Mouse (Mus musculus) liver, adult 2 months (tissue): Measurements from ENCODE around the gene Mgme1. TPM values are rescaled to one million over a fixed set of nuclear protein-coding genes. Genes with fewer than 3 reads are reported as not detected.

Experiments used
- DNase-seq: peaks from one replicate; pipeline ENCODE4 v3.0.0-alpha.2; 2011; ENCODE audit warnings: low read depth, low spot score; ENCODE audit errors: extremely low read depth
- H3K27ac ChIP-seq: fragments of 200-500 bp; replicated peaks from 2 replicates; pipeline ENCODE4 v1.5.1; 2012; ENCODE audit warnings: low read depth, mild to moderate bottlenecking, control low read depth, inconsistent platforms, low read length; ENCODE audit not compliant: insufficient read depth
- H3K27me3 ChIP-seq: fragments of 200-500 bp; 2 replicates; pipeline ENCODE4 v1.6.1; 2012; ENCODE audit warnings: mild to moderate bottlenecking, moderate library complexity, low read length, inconsistent platforms; ENCODE audit not compliant: control insufficient read depth, insufficient read depth
- H3K36me3 ChIP-seq: fragments of 200-500 bp; 2 replicates; pipeline ENCODE4 v1.6.1; 2012; ENCODE audit warnings: low read length, inconsistent platforms; ENCODE audit not compliant: control insufficient read depth, insufficient read depth
- H3K4me1 ChIP-seq: fragments of 200-500 bp; 2 replicates; pipeline ENCODE4 v1.6.1; 2011; ENCODE audit warnings: low read length; ENCODE audit not compliant: control insufficient read depth, insufficient read depth
- H3K4me3 ChIP-seq: fragments of 200-500 bp; 2 replicates; pipeline ENCODE4 v1.5.1; 2011; ENCODE audit warnings: low read depth, mild to moderate bottlenecking, control low read depth, low read length, moderate library complexity; ENCODE audit not compliant: insufficient read depth
- H3K79me2 ChIP-seq: fragments of 200-500 bp; 2 replicates; pipeline ENCODE4 v1.6.1; 2012; ENCODE audit warnings: inconsistent platforms, mild to moderate bottlenecking, low read length, moderate library complexity; ENCODE audit not compliant: control insufficient read depth, insufficient read depth
- H3K9ac ChIP-seq: fragments of 200-500 bp; 2 replicates; pipeline ENCODE4 v1.6.1; 2012; ENCODE audit warnings: low read depth, mild to moderate bottlenecking, control low read depth, inconsistent platforms, low read length
- CTCF ChIP-seq: fragments of 200-500 bp; IDR thresholded peaks from 2 replicates; pipeline ENCODE4 v1.5.1; 2011; ENCODE audit warnings: low read depth, low read length, control low read depth
- POLR2A ChIP-seq: fragments of 200-500 bp; IDR thresholded peaks from 2 replicates; pipeline ENCODE4 v1.6.1; 2011; ENCODE audit warnings: low read length, control low read depth; ENCODE audit not compliant: insufficient read depth; ENCODE audit errors: extremely low read depth
- WGBS: fragments of 180-500 bp; shearing (Covaris S2); methylation state at CpG from one replicate; pipeline ENCODE4 v1.1.7; 2018; 5-methylcytosine and 5-hydroxymethylcytosine counted together
- polyA plus RNA-seq: library from polyadenylated mRNA; depleted of rRNA; stranded (reverse); fragments of >200 nt; gene quantifications from 2 replicates; pipeline ENCODE4 v1.2.3, GENCODE M21; 2012
- total RNA-seq: library from RNA; depleted of rRNA; stranded (reverse); fragments of >200 nt; gene quantifications from 2 replicates; pipeline ENCODE4 v1.2.3, GENCODE M21; 2014

Gene Mgme1
- total and polyA plus RNA-seq, 2 experiments, result 3.0 to 7.2 TPM

DNA sequence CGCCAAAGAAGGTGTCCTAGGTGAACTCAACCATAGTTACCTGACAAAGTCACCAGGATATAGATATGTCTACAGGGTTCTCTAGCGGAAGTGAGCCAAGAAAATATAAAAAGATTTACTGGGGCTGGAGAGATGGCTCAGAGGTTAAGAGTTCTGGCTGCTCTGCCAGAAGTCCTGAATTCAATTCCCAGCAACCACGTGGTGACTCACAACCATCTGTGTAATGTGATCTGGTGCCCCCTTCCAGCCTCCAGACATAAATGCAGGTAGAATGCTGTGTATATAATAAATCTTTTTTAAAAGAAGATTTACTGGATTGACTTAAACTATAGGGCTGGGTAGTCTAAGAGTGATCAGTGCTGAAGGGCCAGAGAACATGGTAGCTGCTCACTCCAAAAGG, 11.0 kb downstream of the Mgme1 start:
- Histone ChIP-seq H3K4me3 (no peak overlapping the region), H3K4me1 (no peaks in the 10 kb centered on the region), H3K27me3 (no peaks in the 10 kb centered on the region), H3K79me2 (no peaks in the 10 kb centered on the region), H3K9ac (no peak overlapping the region), H3K27ac (no peak overlapping the region), H3K36me3 (0 out of 2 replicates have a peak, but pooled peaks cover 2% of the 10 kb centered on the region)
- DNase-seq, result no peak
- 84% methylated on average over 3 of the region's 3 CpGs for WGBS
- TF ChIP-seq POLR2A (no peak), CTCF (no peak)

DNA sequence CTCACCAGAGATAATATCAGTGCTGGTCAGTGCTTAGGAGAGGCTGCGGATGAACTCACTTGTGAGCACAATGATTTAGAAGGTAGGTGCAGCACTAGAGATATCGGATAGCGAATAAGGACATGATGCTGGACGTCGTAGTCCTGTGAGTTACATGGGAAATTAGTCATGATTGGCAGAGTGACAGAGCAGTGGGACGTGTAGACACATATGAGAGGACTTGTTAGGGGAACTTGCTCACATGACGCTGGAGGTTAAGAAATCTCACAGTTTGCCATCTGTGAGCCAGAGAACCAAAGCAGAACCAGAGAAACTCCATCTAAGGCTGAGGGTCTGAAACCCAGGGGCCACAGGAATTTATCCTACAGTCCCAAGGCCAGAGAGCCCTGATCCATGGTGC, 19.9 kb downstream of the Mgme1 start:
- Histone ChIP-seq H3K4me1 (no peaks in the 10 kb centered on the region), H3K27ac (no peak overlapping the region), H3K9ac (no peak overlapping the region), H3K4me3 (no peak overlapping the region), H3K27me3 (no peaks in the 10 kb centered on the region), H3K79me2 (no peaks in the 10 kb centered on the region), H3K36me3 (no peaks in the 10 kb centered on the region)
- TF ChIP-seq POLR2A (no peak), CTCF (no peak)
- 89% methylated on average over 7 of the region's 7 CpGs for WGBS
- DNase-seq, result peak; percentile 34

DNA sequence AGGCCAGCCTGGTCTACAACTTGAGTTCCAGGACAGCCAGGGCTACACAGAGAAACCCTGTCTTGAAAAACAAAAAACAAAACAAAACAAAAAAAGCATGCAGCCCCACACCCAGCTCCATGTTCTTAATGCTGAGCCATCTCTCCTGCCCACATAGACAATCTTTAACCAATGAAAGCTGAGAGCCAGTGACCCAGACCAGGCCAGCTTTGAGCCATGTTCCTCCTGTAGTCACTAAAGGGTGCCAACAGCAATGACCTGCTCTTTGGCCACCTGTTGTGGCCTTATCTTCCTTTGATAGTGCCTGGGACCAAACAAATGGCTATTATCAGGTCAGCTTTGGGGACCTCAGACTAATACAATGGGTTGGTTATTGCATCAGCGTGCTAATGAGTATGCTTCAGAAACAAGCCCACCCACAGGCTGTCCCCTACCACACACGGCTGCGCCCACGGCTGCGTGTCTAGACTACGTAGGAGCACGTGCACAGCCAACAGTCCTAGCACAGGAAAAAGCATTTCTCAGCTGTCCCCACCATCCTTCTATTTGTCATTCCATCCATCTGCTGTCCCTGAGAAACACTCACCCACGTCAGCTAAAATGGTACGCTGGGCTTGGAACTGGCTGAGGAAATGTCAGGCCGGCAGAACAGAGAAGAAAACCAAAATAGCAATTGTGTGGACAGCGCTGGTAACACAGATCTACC, 21.3 kb downstream of the Mgme1 start:
- peak; percentile 30 for DNase-seq

DNA sequence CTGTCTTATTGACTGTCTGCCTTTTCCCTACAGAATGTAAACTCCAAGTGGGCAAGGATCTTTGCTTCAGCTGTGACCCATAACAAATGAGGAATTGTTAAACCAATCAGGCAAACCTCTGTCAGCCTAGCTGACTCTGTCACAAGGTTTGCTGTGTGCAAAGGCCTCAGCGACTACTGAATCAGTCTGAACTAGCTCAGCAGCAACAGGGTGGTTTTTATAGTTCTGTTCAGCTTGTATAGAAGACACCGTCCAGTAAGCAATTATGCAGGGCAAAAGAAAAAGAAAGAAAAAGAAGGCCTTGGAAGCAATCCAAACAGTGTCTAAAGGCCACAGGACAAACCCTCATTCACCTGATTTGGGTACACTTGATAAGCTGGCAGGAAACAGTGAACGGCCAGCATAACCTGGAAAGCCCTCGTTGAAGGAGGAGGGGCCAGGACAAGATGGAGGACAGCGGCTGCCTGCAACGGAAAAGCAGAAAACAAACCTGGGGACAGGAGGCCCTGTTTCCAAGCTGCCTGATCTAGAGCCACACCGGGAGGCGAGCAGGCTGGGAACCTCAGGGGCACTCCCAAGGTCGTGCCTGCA, 24.8 kb downstream of the Mgme1 start:
- Histone ChIP-seq H3K27me3 (no peaks in the 10 kb centered on the region), H3K27ac (no peak overlapping the region), H3K9ac (no peak overlapping the region), H3K79me2 (no peaks in the 10 kb centered on the region), H3K4me3 (peak overlapping the region; percentile 39; the same call in 1 of the 2 replicates), H3K36me3 (no peaks in the 10 kb centered on the region), H3K4me1 (peaks cover 3% of the 10 kb centered on the region; the same call in 1 of the 2 replicates)
- DNase-seq, result peak; percentile 75
- TF ChIP-seq CTCF, result no peak
- no peak for TF ChIP-seq POLR2A
- WGBS, result 29% methylated on average over 9 of the region's 9 CpGs

More for the DNA sequence above, 21.3 kb downstream of the Mgme1 start:
- 90% methylated on average over 11 of the region's 11 CpGs for WGBS
- TF ChIP-seq CTCF, result no peak
- no peak for TF ChIP-seq POLR2A
- Histone ChIP-seq H3K27me3 (no peaks in the 10 kb centered on the region), H3K79me2 (no peaks in the 10 kb centered on the region), H3K27ac (no peak overlapping the region), H3K9ac (no peak overlapping the region), H3K4me3 (no peak overlapping the region), H3K36me3 (no peaks in the 10 kb centered on the region), H3K4me1 (peaks cover 3% of the 10 kb centered on the region; the same call in 1 of the 2 replicates)

DNA sequence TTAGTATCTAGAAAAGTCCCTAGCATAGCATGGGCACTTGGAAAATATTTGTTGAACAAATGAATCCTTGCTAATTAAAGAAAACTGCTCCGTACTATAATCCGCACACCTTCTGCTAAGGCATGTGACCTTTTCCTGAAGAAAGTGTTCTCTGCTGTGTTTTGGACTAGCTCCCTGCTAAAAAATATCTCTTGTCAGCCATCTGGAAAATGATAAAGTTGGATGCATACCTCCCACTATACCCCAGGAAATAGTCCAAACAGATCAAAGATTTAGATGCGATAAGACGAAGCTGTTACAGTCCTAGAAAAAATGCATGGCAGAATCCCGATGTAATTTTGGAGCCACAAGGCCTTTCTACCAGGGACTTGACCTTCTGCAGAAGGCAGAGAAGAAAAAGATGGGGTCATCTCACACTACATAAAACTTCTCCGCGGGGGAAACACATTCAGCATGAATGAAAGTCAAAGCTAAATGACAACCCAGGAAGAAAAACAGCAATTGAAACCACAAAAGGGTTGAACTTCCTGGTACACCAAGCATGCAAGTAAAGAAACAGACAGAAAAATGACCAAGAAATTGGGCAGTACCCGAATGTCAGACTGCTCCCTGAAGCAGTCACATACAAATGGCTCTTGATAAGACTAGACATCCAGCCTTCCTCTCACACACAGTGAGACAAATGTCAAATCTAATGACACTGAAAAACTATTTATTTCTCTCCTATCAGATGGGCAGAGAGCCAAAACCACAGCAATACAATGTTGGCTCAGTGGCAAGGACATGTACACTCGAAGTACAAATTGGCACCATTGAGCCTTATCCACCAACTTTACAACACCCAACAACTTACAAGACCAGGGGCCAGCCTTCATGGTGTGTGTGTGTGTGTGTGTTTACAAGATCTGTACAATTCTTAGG, 29.5 kb downstream of the Mgme1 start:
- Histone ChIP-seq H3K79me2 (no peaks in the 10 kb centered on the region), H3K4me3 (no peak overlapping the region), H3K27ac (no peak overlapping the region), H3K36me3 (no peaks in the 10 kb centered on the region), H3K9ac (no peak overlapping the region), H3K27me3 (no peaks in the 10 kb centered on the region), H3K4me1 (peaks cover 3% of the 10 kb centered on the region; the same call in 1 of the 2 replicates)
- TF ChIP-seq CTCF (no peak), POLR2A (no peak)
- 67% methylated on average over 9 of the region's 9 CpGs for WGBS
- DNase-seq, result no peak
